Mouse (Mus musculus) ES-Bruce4 (cell line): ENCODE measurements around the gene Flii.

ENCODE experiments used
- CTCF ChIP-seq: IDR thresholded peaks from one replicate; pipeline ENCODE4 v1.8.1; 2011; ENCODE audit warnings: low read depth, low read length
- EP300 ChIP-seq: IDR thresholded peaks from 2 replicates; pipeline ENCODE4 v1.6.1; 2011; ENCODE audit warnings: low read depth, low read length; ENCODE audit not compliant: insufficient read depth

GRCm38 (mm10) chr11:60715833-60716232, 11.2 kb downstream of the Flii start:
- no peak for TF ChIP-seq CTCF
- no peak for TF ChIP-seq EP300
